Mouse (Mus musculus): ENCODE data around the gene Rbm3. TPM values are rescaled to one million over a fixed set of nuclear protein-coding genes. Genes with fewer than 3 reads are reported as not detected.
"Not testable (repeated sequence)": the region's sequence is repeated elsewhere in the genome, so short reads cannot be mapped to it uniquely, and the experiment has no call there.

Rbm3 gene
- polyA plus RNA-seq, 1 experiment from 2014 or later: 404 TPM

DNA sequence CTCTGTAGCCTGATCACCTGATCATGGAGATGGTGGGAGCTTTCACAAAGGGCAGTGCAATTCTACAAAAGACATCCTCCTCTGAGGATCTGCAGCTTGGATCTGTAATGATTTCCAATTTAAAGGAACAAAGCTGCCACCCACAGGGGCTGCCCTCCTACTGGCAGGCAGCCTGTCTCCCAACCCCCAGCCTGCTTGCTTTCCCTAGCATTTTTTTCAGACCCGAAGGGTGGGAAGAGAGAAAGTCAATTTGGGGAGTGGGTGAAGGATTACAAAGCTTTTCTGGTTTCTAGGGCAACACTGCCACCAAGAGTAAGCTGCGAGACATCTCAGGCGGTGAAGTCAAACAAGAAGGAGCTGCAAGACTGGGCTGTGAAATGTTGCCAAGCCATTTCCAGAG lies 44.7 kb downstream of the Rbm3 start:
- H3K4me1 ChIP-seq (ENCODE audit: control insufficient read depth, insufficient read depth, low read length): no peaks in the 10 kb centered on the region
- ATAC-seq (ENCODE audit: insufficient read depth, low FRiP score): no peak
- no peak overlapping the region for H3K4me2 ChIP-seq (ENCODE audit: low read depth, low read length)
- 25% methylated on average over 3 of the region's 3 CpGs for WGBS
- no peak overlapping the region for H3K9ac ChIP-seq (ENCODE audit: low read length)
- H3K27ac ChIP-seq (ENCODE audit: low read length): no peak overlapping the region
- H3K27me3 ChIP-seq (ENCODE audit: control insufficient read depth, insufficient read depth, low read length): no peaks in the 10 kb centered on the region
- no peak overlapping the region for H3K4me3 ChIP-seq (replicated peaks; ENCODE audit: low read length)
- no peaks in the 10 kb centered on the region for H3K36me3 ChIP-seq (ENCODE audit: control insufficient read depth, insufficient read depth, low read length)
- no peaks in the 10 kb centered on the region for H3K9me3 ChIP-seq (replicated peaks; ENCODE audit: control insufficient read depth, low read length)

- Histone ChIP-seq H3K4me2 (ENCODE audit: low read depth, low read length) (no peak overlapping the region), H3K4me1 (ENCODE audit: control insufficient read depth, insufficient read depth, low read length) (no peaks in the 10 kb centered on the region), H3K9me3 (replicated peaks; ENCODE audit: control insufficient read depth, low read length) (no peaks in the 10 kb centered on the region), H3K27me3 (ENCODE audit: control insufficient read depth, insufficient read depth, low read length) (no peaks in the 10 kb centered on the region), H3K27ac (ENCODE audit: low read length) (no peak overlapping the region), H3K9ac (ENCODE audit: low read length) (no peak overlapping the region), H3K36me3 (ENCODE audit: control insufficient read depth, insufficient read depth, low read length) (no peaks in the 10 kb centered on the region), H3K4me3 (replicated peaks; ENCODE audit: low read length) (no peak overlapping the region)
- no peak for ATAC-seq (ENCODE audit: insufficient read depth, low FRiP score)
- WGBS: 58% methylated on average over 4 of the region's 4 CpGs
Observed at GRCm38 (mm10) chrX:8099435-8099834, 46.2 kb downstream of the Rbm3 start.

GRCm38 (mm10) chrX:8096787-8097242 lies 48.9 kb downstream of the Rbm3 start:
- ATAC-seq (ENCODE audit: insufficient read depth, low FRiP score): peak; percentile 97
- H3K4me1 ChIP-seq (ENCODE audit: control insufficient read depth, insufficient read depth, low read length): no peaks in the 10 kb centered on the region
- no peaks in the 10 kb centered on the region for H3K9me3 ChIP-seq (replicated peaks; ENCODE audit: control insufficient read depth, low read length)
- H3K27me3 ChIP-seq (ENCODE audit: control insufficient read depth, insufficient read depth, low read length): no peaks in the 10 kb centered on the region
- 0 out of 2 replicates have a peak overlapping the region, but pooled peaks have one; percentile 42 for H3K27ac ChIP-seq (ENCODE audit: low read length)
- H3K9ac ChIP-seq (ENCODE audit: low read length): peak overlapping the region; percentile 60
- 16% methylated on average over 19 of the region's 19 CpGs for WGBS
- no peaks in the 10 kb centered on the region for H3K36me3 ChIP-seq (ENCODE audit: control insufficient read depth, insufficient read depth, low read length)
- peak overlapping the region; percentile 46 for H3K4me2 ChIP-seq (ENCODE audit: low read depth, low read length)
- H3K4me3 ChIP-seq (replicated peaks; ENCODE audit: low read length): peak overlapping the region; percentile 39

GRCm38 (mm10) chrX:8096068-8096786 lies 49.5 kb downstream of the Rbm3 start:
- ATAC-seq (ENCODE audit: insufficient read depth, low FRiP score): peak; percentile 93
- not testable (repeated sequence) for H3K27me3 ChIP-seq (ENCODE audit: control insufficient read depth, insufficient read depth, low read length); H3K27ac ChIP-seq (ENCODE audit: low read length); H3K4me1 ChIP-seq (ENCODE audit: control insufficient read depth, insufficient read depth, low read length); H3K9me3 ChIP-seq (replicated peaks; ENCODE audit: control insufficient read depth, low read length); H3K36me3 ChIP-seq (ENCODE audit: control insufficient read depth, insufficient read depth, low read length)
- peak overlapping the region; percentile 38 for H3K4me3 ChIP-seq (replicated peaks; ENCODE audit: low read length)
- WGBS: 17% methylated on average over 15 of the region's 48 CpGs
- H3K9ac ChIP-seq (ENCODE audit: low read length): 0 out of 2 replicates have a peak overlapping the region, but pooled peaks have one; percentile 50
- peak overlapping the region; percentile 46 for H3K4me2 ChIP-seq (ENCODE audit: low read depth, low read length)

GRCm38 (mm10) chrX:8095546-8095945 lies 50.1 kb downstream of the Rbm3 start:
- Histone ChIP-seq H3K4me1 (ENCODE audit: control insufficient read depth, insufficient read depth, low read length) (no peaks in the 10 kb centered on the region), H3K4me3 (replicated peaks; ENCODE audit: low read length) (peak overlapping the region; percentile 38), H3K27ac (ENCODE audit: low read length) (no peak overlapping the region), H3K4me2 (ENCODE audit: low read depth, low read length) (peak overlapping the region; percentile 46), H3K27me3 (ENCODE audit: control insufficient read depth, insufficient read depth, low read length) (no peaks in the 10 kb centered on the region), H3K9ac (ENCODE audit: low read length) (no peak overlapping the region), H3K9me3 (replicated peaks; ENCODE audit: control insufficient read depth, low read length) (no peaks in the 10 kb centered on the region), H3K36me3 (ENCODE audit: control insufficient read depth, insufficient read depth, low read length) (no peaks in the 10 kb centered on the region)
- no peak for ATAC-seq (ENCODE audit: insufficient read depth, low FRiP score)
- 75% methylated on average over 10 of the region's 10 CpGs for WGBS

- H3K4me1 ChIP-seq (ENCODE audit: control insufficient read depth, insufficient read depth, low read length); H3K27me3 ChIP-seq (ENCODE audit: control insufficient read depth, insufficient read depth, low read length); H3K4me3 ChIP-seq (replicated peaks; ENCODE audit: low read length); H3K9me3 ChIP-seq (replicated peaks; ENCODE audit: control insufficient read depth, low read length); H3K27ac ChIP-seq (ENCODE audit: low read length); ATAC-seq (ENCODE audit: insufficient read depth, low FRiP score); H3K4me2 ChIP-seq (ENCODE audit: low read depth, low read length); H3K36me3 ChIP-seq (ENCODE audit: control insufficient read depth, insufficient read depth, low read length); H3K9ac ChIP-seq (ENCODE audit: low read length): not testable (repeated sequence)
- 81% methylated on average over 4 of the region's 5 CpGs for WGBS
Observed at GRCm38 (mm10) chrX:8090954-8091347, 54.7 kb downstream of the Rbm3 start.

DNA sequence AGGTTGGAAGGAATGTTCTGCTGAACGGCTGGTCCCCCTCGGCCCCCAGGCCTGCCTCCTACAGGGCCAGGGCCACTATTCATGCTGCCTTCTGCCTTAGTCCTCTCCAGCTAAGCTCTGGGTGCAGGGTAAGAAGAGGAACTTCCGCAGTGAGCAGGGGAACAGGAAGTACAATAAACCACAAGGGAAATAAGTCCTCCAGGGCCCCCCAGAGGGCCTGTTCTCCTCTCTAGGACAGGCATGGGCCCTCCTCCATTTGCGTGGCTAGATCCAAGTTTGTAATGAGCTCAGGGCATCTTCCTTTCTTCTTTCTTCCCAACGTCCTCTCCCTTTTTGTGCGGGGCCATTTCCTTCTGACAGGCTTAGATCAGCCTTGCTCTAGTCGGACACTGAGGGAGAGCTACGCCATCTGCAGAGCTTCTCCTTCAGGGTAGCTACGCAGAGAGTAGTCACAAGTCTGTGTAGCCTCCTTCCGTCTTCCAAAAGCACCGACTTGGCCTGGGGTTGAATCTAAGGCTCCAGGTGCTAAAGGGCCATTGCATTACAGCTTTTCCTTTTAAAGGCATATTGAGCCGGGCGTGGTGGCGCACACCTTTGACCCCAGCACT lies 55.2 kb downstream of the Rbm3 start, which contains the start of gene Was:
Was (minus strand) TSS at position 153 of the 608 bp plus-strand sequence.
- Histone ChIP-seq H3K4me1 (ENCODE audit: control insufficient read depth, insufficient read depth, low read length) (no peaks in the 10 kb centered on the region), H3K9ac (ENCODE audit: low read length) (no peak within 1 kb of the TSS), H3K27me3 (ENCODE audit: control insufficient read depth, insufficient read depth, low read length) (no peaks in the 10 kb centered on the region), H3K4me2 (ENCODE audit: low read depth, low read length) (no peak within 1 kb of the TSS), H3K4me3 (replicated peaks; ENCODE audit: low read length) (0 out of 2 replicates have a peak within 1 kb of the TSS, but pooled peaks have one; percentile 2), H3K36me3 (ENCODE audit: control insufficient read depth, insufficient read depth, low read length) (no peaks in the 10 kb centered on the region), H3K9me3 (replicated peaks; ENCODE audit: control insufficient read depth, low read length) (no peaks in the 10 kb centered on the region), H3K27ac (ENCODE audit: low read length) (no peak within 1 kb of the TSS)
- ATAC-seq (ENCODE audit: insufficient read depth, low FRiP score): no peak
- 84% methylated on average over 14 of the region's 14 CpGs for WGBS

DNA sequence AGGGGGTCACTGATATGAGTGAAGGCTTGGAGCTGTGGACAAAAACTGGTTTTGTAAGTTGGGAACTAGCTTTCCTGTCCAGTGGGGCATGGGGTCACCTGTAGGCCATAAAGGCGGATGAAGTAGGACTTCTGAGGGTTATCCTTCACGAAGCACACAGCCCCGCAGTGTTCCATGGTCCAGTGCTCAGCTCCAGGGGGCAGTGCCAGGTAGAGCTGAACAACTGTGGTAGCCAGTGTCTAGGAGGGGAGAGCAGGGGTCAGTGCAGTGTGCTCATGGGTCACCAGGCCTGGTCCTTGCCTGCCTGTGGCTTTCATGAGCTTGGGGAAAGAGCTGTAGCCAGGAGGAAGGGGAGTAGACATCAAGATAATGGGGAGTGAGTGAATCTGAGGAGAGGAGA lies 55.9 kb downstream of the Rbm3 start:
- Histone ChIP-seq H3K9me3 (replicated peaks; ENCODE audit: control insufficient read depth, low read length) (no peaks in the 10 kb centered on the region), H3K4me1 (ENCODE audit: control insufficient read depth, insufficient read depth, low read length) (no peaks in the 10 kb centered on the region), H3K4me3 (replicated peaks; ENCODE audit: low read length) (0 out of 2 replicates have a peak overlapping the region, but pooled peaks have one; percentile 2), H3K27ac (ENCODE audit: low read length) (no peak overlapping the region), H3K36me3 (ENCODE audit: control insufficient read depth, insufficient read depth, low read length) (no peaks in the 10 kb centered on the region), H3K4me2 (ENCODE audit: low read depth, low read length) (no peak overlapping the region), H3K9ac (ENCODE audit: low read length) (no peak overlapping the region), H3K27me3 (ENCODE audit: control insufficient read depth, insufficient read depth, low read length) (no peaks in the 10 kb centered on the region)
- WGBS: 76% methylated on average over 3 of the region's 3 CpGs
- no peak for ATAC-seq (ENCODE audit: insufficient read depth, low FRiP score)

Data from stomach, embryonic 16.5 days (tissue).